Mouse (Mus musculus) CH12.LX (cell line): ENCODE results near the gene Zfp219. TPM values are rescaled to one million over a fixed set of nuclear protein-coding genes. Genes with fewer than 3 reads are reported as not detected.
"Not testable (repeated sequence)": the region's sequence is repeated elsewhere in the genome, so short reads cannot be mapped to it uniquely, and the experiment has no call there.

Experiments used
- DNase-seq: peaks from one replicate; pipeline ENCODE4 v3.0.0-alpha.2; 2013; ENCODE audit errors: extremely low read depth
- H3K27ac ChIP-seq: 2 replicates; pipeline ENCODE4 v1.5.1; 2012; ENCODE audit warnings: low read depth, mild to moderate bottlenecking, control low read depth, moderate library complexity; ENCODE audit not compliant: insufficient read depth
- H3K27me3 ChIP-seq: replicated peaks from 2 replicates; pipeline ENCODE3; 2012; ENCODE audit warnings: inconsistent platforms
- H3K36me3 ChIP-seq, 2 experiments: replicated peaks in 1 of 2; 2 replicates each; pipeline versions ENCODE3 to v1.6.1; 2012; ENCODE audit warnings: inconsistent platforms in 1 of 2, low read length in 1 of 2, mild to moderate bottlenecking in 1 of 2, mixed read lengths in 1 of 2, moderate library complexity in 1 of 2; ENCODE audit not compliant: control insufficient read depth in 1 of 2, insufficient read depth in 1 of 2
- H3K4me1 ChIP-seq, 2 experiments: 2 replicates each; pipeline ENCODE4 v1.6.1; 2012; ENCODE audit warnings: inconsistent platforms in 1 of 2, moderate library complexity in 1 of 2; ENCODE audit not compliant: insufficient read depth in 2 of 2, control insufficient read depth in 1 of 2
- H3K4me2 ChIP-seq: 2 replicates; pipeline ENCODE4 v1.6.1; 2012; ENCODE audit warnings: low read depth, mild to moderate bottlenecking, control low read depth; ENCODE audit not compliant: poor library complexity, insufficient read depth, severe bottlenecking
- H3K4me3 ChIP-seq, 3 experiments: fragments of 150-350 bp in 1 of 3; sonication (generic) in 1 of 3; replicated peaks in 1 of 3; 2 replicates each; pipeline versions ENCODE3 to v1.5.1; 2011 to 2012; ENCODE audit warnings: low read depth in 2 of 3, low read length in 2 of 3, mild to moderate bottlenecking in 2 of 3, moderate library complexity in 2 of 3, control low read depth in 1 of 3, improper control_type of control experiment in 1 of 3, inconsistent platforms in 1 of 3, mixed read lengths in 1 of 3; ENCODE audit not compliant: poor library complexity in 1 of 3
- H3K79me2 ChIP-seq: replicated peaks from 2 replicates; pipeline ENCODE4 v1.6.1; 2012; ENCODE audit warnings: mild to moderate bottlenecking, moderate library complexity; ENCODE audit not compliant: control insufficient read depth, poor library complexity, insufficient read depth, severe bottlenecking; ENCODE audit errors: extremely low read depth
- H3K9ac ChIP-seq: 2 replicates; pipeline ENCODE4 v1.6.1; 2012; ENCODE audit warnings: low read depth, mild to moderate bottlenecking, control low read depth, moderate library complexity; ENCODE audit not compliant: insufficient read depth
- H3K9me3 ChIP-seq: replicated peaks from 2 replicates; pipeline ENCODE3; 2012; ENCODE audit warnings: low read length, inconsistent platforms, mixed read lengths
- BHLHE40 ChIP-seq: IDR thresholded peaks from 2 replicates; pipeline ENCODE4 v1.6.1; 2011; ENCODE audit warnings: mild to moderate bottlenecking, low read depth, low read length, improper control_type of control experiment
- CHD1 ChIP-seq: IDR thresholded peaks from 2 replicates; pipeline ENCODE4 v1.6.1; 2012; ENCODE audit warnings: low read depth, low read length, improper control_type of control experiment, inconsistent platforms
- CTCF ChIP-seq, 2 experiments: IDR thresholded peaks in 1 of 2; conservative IDR thresholded peaks in 1 of 2; 2 replicates each; pipeline ENCODE4 v1.5.1; 2011 to 2012; ENCODE audit warnings: low read depth in 2 of 2, low read length in 2 of 2, improper control_type of control experiment in 1 of 2, inconsistent platforms in 1 of 2, mild to moderate bottlenecking in 1 of 2, moderate library complexity in 1 of 2
- E2F4 ChIP-seq: IDR thresholded peaks from 2 replicates; pipeline ENCODE4 v1.6.1; 2011; ENCODE audit warnings: low read depth, low read length, improper control_type of control experiment; ENCODE audit not compliant: insufficient replicate concordance
- EP300 ChIP-seq: IDR thresholded peaks from 2 replicates; pipeline ENCODE4 v1.6.1; 2011; ENCODE audit warnings: low read length, improper control_type of control experiment
- ETS1 ChIP-seq: conservative IDR thresholded peaks from 2 replicates; pipeline ENCODE4 v1.6.1; 2012; ENCODE audit warnings: low read depth, mild to moderate bottlenecking, inconsistent platforms, low read length, improper control_type of control experiment, moderate library complexity
- GABPA ChIP-seq: IDR thresholded peaks from 2 replicates; pipeline ENCODE4 v1.6.1; 2012; ENCODE audit warnings: low read depth, low read length, improper control_type of control experiment, inconsistent platforms; ENCODE audit not compliant: insufficient replicate concordance
- HCFC1 ChIP-seq: IDR thresholded peaks from 2 replicates; pipeline ENCODE4 v1.6.1; 2012; ENCODE audit warnings: low read depth, mild to moderate bottlenecking, inconsistent platforms, low read length, improper control_type of control experiment
- JUN ChIP-seq: IDR thresholded peaks from 2 replicates; pipeline ENCODE4 v1.6.1; 2011; ENCODE audit warnings: low read depth, mild to moderate bottlenecking, low read length, improper control_type of control experiment, moderate library complexity; ENCODE audit not compliant: insufficient read depth
- JUND ChIP-seq: conservative IDR thresholded peaks from 2 replicates; pipeline ENCODE4 v1.6.1; 2011; ENCODE audit warnings: low read depth, low read length, improper control_type of control experiment
- MAZ ChIP-seq: IDR thresholded peaks from 2 replicates; pipeline ENCODE4 v1.6.1; 2012; ENCODE audit warnings: low read depth, mild to moderate bottlenecking, inconsistent platforms, low read length, improper control_type of control experiment, moderate library complexity
- NELFE ChIP-seq: IDR thresholded peaks from 2 replicates; pipeline ENCODE4 v1.6.1; 2011; ENCODE audit warnings: low read depth, low read length, improper control_type of control experiment
- POLR2A ChIP-seq: IDR thresholded peaks from 2 replicates; pipeline ENCODE4 v1.6.1; 2011; ENCODE audit warnings: low read depth, mild to moderate bottlenecking, improper control_type of control experiment, low read length
- RAD21 ChIP-seq: IDR thresholded peaks from 2 replicates; pipeline ENCODE4 v1.6.1; 2011; ENCODE audit warnings: low read depth, mild to moderate bottlenecking, low read length, improper control_type of control experiment, moderate library complexity
- SIN3A ChIP-seq: IDR thresholded peaks from 2 replicates; pipeline ENCODE4 v1.6.1; 2012; ENCODE audit warnings: low read length, improper control_type of control experiment, inconsistent platforms
- SMC3 ChIP-seq: IDR thresholded peaks from 2 replicates; pipeline ENCODE4 v1.6.1; 2011; ENCODE audit warnings: low read depth, low read length, improper control_type of control experiment
- TCF12 ChIP-seq: IDR thresholded peaks from 2 replicates; pipeline ENCODE4 v1.6.1; 2014; ENCODE audit warnings: low read depth, mild to moderate bottlenecking, inconsistent platforms, low read length, improper control_type of control experiment
- ZKSCAN1 ChIP-seq: IDR thresholded peaks from 2 replicates; pipeline ENCODE4 v1.6.1; 2012; ENCODE audit warnings: low read depth, inconsistent platforms, low read length, improper control_type of control experiment, borderline replicate concordance
- ZMIZ1 ChIP-seq: IDR thresholded peaks from 2 replicates; pipeline ENCODE4 v1.6.1; 2012; ENCODE audit warnings: low read depth, mild to moderate bottlenecking, inconsistent platforms, low read length, improper control_type of control experiment
- dilution Hi-C: fragments of 300-500 bp; cut with MboI; formaldehyde crosslinking; loops from 2 replicates; pipeline ENCODE4 v1.14.3; 2020; ENCODE audit warnings: low sequenced_read_pairs; ENCODE audit not compliant: extremely low pct_unique_long_range_greater_than_20kb, extremely low pct_ligation_motif_present
- in situ Hi-C: fragments of 300-500 bp; cut with MboI; formaldehyde crosslinking; loops from 3 replicates; pipeline ENCODE4 v1.14.3; 2019; ENCODE audit warnings: low sequenced_read_pairs, low pct_ligation_motif_present, low pct_unique_long_range_greater_than_20kb, mixed read lengths
- polyA plus RNA-seq: library from polyadenylated mRNA; unstranded; fragments of >175 nt; gene quantifications from 2 replicates; pipeline ENCODE4 v1.2.1, GENCODE M21; 2012; ENCODE audit warnings: low read depth; ENCODE audit not compliant: insufficient read length
- total RNA-seq, 2 experiments: library from RNA; depleted of rRNA; stranded (reverse); fragments of 300-350 nt in 1 of 2; fragments of >200 nt in 1 of 2; gene quantifications; 2 replicates each; pipeline ENCODE4 v1.2.3; 2012 to 2014

The Zfp219 gene
- total and polyA plus RNA-seq, 3 experiments: 15.8 to 20.8 (median 20.0) TPM

GRCm38 (mm10) chr14:52045966-52046565 lies 25.5 kb upstream of the Zfp219 start (continued):
- no peak for TF ChIP-seq MAZ
- TF ChIP-seq, all 38 proteins: peak for 0

- H3K27ac ChIP-seq: no peak overlapping the region
- peak; percentile 70 for TF ChIP-seq RAD21
- no peak for TF ChIP-seq EP300
- no peak for TF ChIP-seq ETS1
- TF ChIP-seq GABPA: no peak
- no peak for TF ChIP-seq POLR2A
- TF ChIP-seq HCFC1: no peak
- TF ChIP-seq CTCF (conservative IDR thresholded peaks at IDR 0.05 in 1 of 2, IDR thresholded peaks at IDR 0.05 in 1 of 2; ENCODE audit: low read depth in 2 of 2, low read length in 2 of 2): peak in 1 of 2 experiments; percentile 75; a peak in 2 of 4 replicates
- peak; percentile 63 for TF ChIP-seq SMC3
- no peak for TF ChIP-seq NELFE
- no peak for TF ChIP-seq E2F4
- DNase-seq: no peak
- peak overlapping the region; percentile 15 for H3K9ac ChIP-seq
- H3K36me3 ChIP-seq: no peaks in the 10 kb centered on the region
- in situ Hi-C loops: no loop called here
- no peaks in the 10 kb centered on the region for H3K9me3 ChIP-seq
- no peak overlapping the region for H3K4me3 ChIP-seq
- H3K27me3 ChIP-seq: peaks cover 2% of the 10 kb centered on the region
- H3K4me1 ChIP-seq: peaks cover 0 to 4% of the 10 kb centered on the region in 2 experiments; a peak in 1 of 4 replicates
- dilution Hi-C loops: no loop called here
- no peak overlapping the region for H3K4me2 ChIP-seq
- no peaks in the 10 kb centered on the region for H3K79me2 ChIP-seq
These were observed 24.6 kb upstream of the Zfp219 start for GRCm38 (mm10) chr14:52044901-52045678.

GRCm38 (mm10) chr14:52043446-52043845 lies 22.9 kb upstream of the Zfp219 start:
- H3K9me3 ChIP-seq: no peaks in the 10 kb centered on the region
- TF ChIP-seq JUN (no peak), TCF12 (no peak), ZMIZ1 (no peak), BHLHE40 (no peak), HCFC1 (no peak), ETS1 (no peak), CHD1 (no peak), JUND (no peak), SIN3A (no peak), ZKSCAN1 (no peak), EP300 (no peak)
- peaks cover 0 to 4% of the 10 kb centered on the region in 2 experiments; a peak in 1 of 4 replicates for H3K4me1 ChIP-seq
- no peaks in the 10 kb centered on the region for H3K79me2 ChIP-seq
- peaks cover 6% of the 10 kb centered on the region for H3K27me3 ChIP-seq
- no peak overlapping the region for H3K4me2 ChIP-seq
- dilution Hi-C loops (no loop called here), in situ Hi-C loops (no loop called here)
- no peak overlapping the region for H3K9ac ChIP-seq
- no peaks in the 10 kb centered on the region for H3K36me3 ChIP-seq
- no peak overlapping the region for H3K27ac ChIP-seq
- DNase-seq: no peak
- H3K4me3 ChIP-seq: no peak overlapping the region

DNA sequence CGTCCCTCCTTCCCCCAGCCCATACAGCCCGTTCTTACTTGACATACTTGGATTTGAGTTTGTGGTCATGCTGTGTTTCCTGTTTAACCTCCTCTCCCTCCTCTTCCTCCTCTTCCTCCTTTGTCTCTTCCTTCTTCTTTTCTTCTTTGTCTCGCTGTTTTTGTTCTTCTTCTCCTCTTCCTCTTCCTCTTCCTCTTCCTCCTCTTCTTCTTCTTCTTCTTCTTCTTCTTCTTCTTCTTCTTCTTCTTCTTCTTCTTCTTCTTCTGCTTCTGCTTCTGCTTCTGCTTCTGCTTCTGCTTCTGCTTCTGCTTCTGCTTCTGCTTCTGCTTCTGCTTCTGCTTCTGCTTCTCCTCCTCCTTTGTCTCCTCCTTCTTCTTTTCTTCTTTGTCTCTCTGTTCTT lies 21.8 kb upstream of the Zfp219 start, which contains the start of gene Olfr221:
TSS of gene Olfr221 (minus strand) at position 101 of the 400 bp plus-strand sequence.
- H3K4me3 ChIP-seq, dilution Hi-C loops, in situ Hi-C loops: not testable (repeated sequence)

More for the DNA sequence above, 21.8 kb upstream of the Zfp219 start, which contains the start of gene Olfr221:
- not testable (repeated sequence) for H3K36me3 ChIP-seq, DNase-seq, H3K9me3 ChIP-seq, H3K4me2 ChIP-seq, H3K9ac ChIP-seq, H3K4me1 ChIP-seq, H3K27me3 ChIP-seq, H3K27ac ChIP-seq, H3K79me2 ChIP-seq
